Mouse (Mus musculus): ENCODE results near the gene Yif1a. TPM values are rescaled to one million over a fixed set of nuclear protein-coding genes. Genes with fewer than 3 reads are reported as not detected.

Yif1a gene
- polyA plus RNA-seq, 1 experiment from 2014 or later = 101 TPM

GRCm38 (mm10) chr19:5051515-5051914 lies 36.8 kb upstream of the Yif1a start:
- peaks cover 37% of the 10 kb centered on the region for H3K4me1 ChIP-seq
- WGBS = 68% methylated on average over 3 of the region's 3 CpGs
- H3K9ac ChIP-seq = no peak overlapping the region
- ATAC-seq (replicated peaks; ENCODE audit: low FRiP score) = no peak
- no peak overlapping the region for H3K27ac ChIP-seq
- H3K4me2 ChIP-seq = peak overlapping the region; percentile 54
- H3K4me3 ChIP-seq (replicated peaks) = peak overlapping the region; percentile 37
- peaks cover 43% of the 10 kb centered on the region for H3K27me3 ChIP-seq
- H3K9me3 ChIP-seq (replicated peaks) = no peaks in the 10 kb centered on the region
- H3K36me3 ChIP-seq = peaks cover 35% of the 10 kb centered on the region

GRCm38 (mm10) chr19:5052166-5052822 lies 36.0 kb upstream of the Yif1a start:
- Histone ChIP-seq H3K4me2 (peak overlapping the region; percentile 54), H3K4me3 (replicated peaks) (peak overlapping the region; percentile 37), H3K27ac (0 out of 2 replicates have a peak overlapping the region, but pooled peaks have one; percentile 45), H3K36me3 (peaks cover 27% of the 10 kb centered on the region), H3K4me1 (peaks cover 44% of the 10 kb centered on the region), H3K27me3 (peaks cover 43% of the 10 kb centered on the region), H3K9ac (no peak overlapping the region), H3K9me3 (replicated peaks) (no peaks in the 10 kb centered on the region)
- no peak for ATAC-seq (replicated peaks; ENCODE audit: low FRiP score)
- 23% methylated on average over 25 of the region's 25 CpGs for WGBS

- ATAC-seq (replicated peaks; ENCODE audit: low FRiP score) = no peak
- Histone ChIP-seq H3K27me3 (peaks cover 43% of the 10 kb centered on the region), H3K9ac (no peak overlapping the region), H3K4me3 (replicated peaks) (no peak overlapping the region), H3K4me1 (peaks cover 47% of the 10 kb centered on the region), H3K4me2 (peak overlapping the region; percentile 54; the same call in 1 of the 2 replicates), H3K9me3 (replicated peaks) (no peaks in the 10 kb centered on the region), H3K27ac (no peak overlapping the region), H3K36me3 (peaks cover 21% of the 10 kb centered on the region)
- WGBS = 63% methylated on average over 17 of the region's 17 CpGs
Observed at GRCm38 (mm10) chr19:5052853-5053252, 35.5 kb upstream of the Yif1a start.

GRCm38 (mm10) chr19:5053909-5054308 lies 34.4 kb upstream of the Yif1a start:
- no peak overlapping the region for H3K4me2 ChIP-seq
- peaks cover 43% of the 10 kb centered on the region for H3K27me3 ChIP-seq
- peaks cover 57% of the 10 kb centered on the region for H3K4me1 ChIP-seq
- no peak overlapping the region for H3K9ac ChIP-seq
- no peak overlapping the region for H3K27ac ChIP-seq
- H3K9me3 ChIP-seq (replicated peaks) = no peaks in the 10 kb centered on the region
- peaks cover 11% of the 10 kb centered on the region for H3K36me3 ChIP-seq
- 21% methylated on average over 9 of the region's 9 CpGs for WGBS
- ATAC-seq (replicated peaks; ENCODE audit: low FRiP score) = no peak
- no peak overlapping the region for H3K4me3 ChIP-seq (replicated peaks)

GRCm38 (mm10) chr19:5056251-5056650 lies 32.1 kb upstream of the Yif1a start:
- Histone ChIP-seq H3K27ac (0 out of 2 replicates have a peak overlapping the region, but pooled peaks have one; percentile 37), H3K4me1 (peaks cover 65% of the 10 kb centered on the region), H3K36me3 (no peaks in the 10 kb centered on the region), H3K9ac (no peak overlapping the region), H3K9me3 (replicated peaks) (no peaks in the 10 kb centered on the region), H3K27me3 (peaks cover 37% of the 10 kb centered on the region), H3K4me3 (replicated peaks) (0 out of 2 replicates have a peak overlapping the region, but pooled peaks have one; percentile 1), H3K4me2 (no peak overlapping the region)
- ATAC-seq (replicated peaks; ENCODE audit: low FRiP score) = no peak
- WGBS = 10% methylated on average over 6 of the region's 6 CpGs

- H3K4me1 ChIP-seq = peaks cover 51% of the 10 kb centered on the region
- H3K36me3 ChIP-seq = no peaks in the 10 kb centered on the region
- peaks cover 18% of the 10 kb centered on the region for H3K27me3 ChIP-seq
- ATAC-seq (replicated peaks; ENCODE audit: low FRiP score) = no peak
- H3K9me3 ChIP-seq (replicated peaks) = no peaks in the 10 kb centered on the region
- H3K27ac ChIP-seq = peak overlapping the region; percentile 82
- H3K4me3 ChIP-seq (replicated peaks) = no peak overlapping the region
- H3K9ac ChIP-seq = no peak overlapping the region
- H3K4me2 ChIP-seq = peak overlapping the region; percentile 27; the same call in 1 of the 2 replicates
- WGBS = 24% methylated on average over 16 of the region's 16 CpGs
Observed at GRCm38 (mm10) chr19:5057876-5058775, 30.2 kb upstream of the Yif1a start.

GRCm38 (mm10) chr19:5058801-5059771 lies 29.3 kb upstream of the Yif1a start:
- peak; percentile 41 for ATAC-seq (replicated peaks; ENCODE audit: low FRiP score)
- Histone ChIP-seq H3K27ac (peak overlapping the region; percentile 82), H3K9ac (no peak overlapping the region), H3K27me3 (0 out of 2 replicates have a peak, but pooled peaks cover 8% of the 10 kb centered on the region), H3K4me2 (peak overlapping the region; percentile 27), H3K9me3 (replicated peaks) (no peaks in the 10 kb centered on the region), H3K4me3 (replicated peaks) (no peak overlapping the region), H3K36me3 (no peaks in the 10 kb centered on the region), H3K4me1 (peaks cover 51% of the 10 kb centered on the region)
- WGBS = 8% methylated on average over 10 of the region's 10 CpGs

GRCm38 (mm10) chr19:5060365-5061330 lies 27.7 kb upstream of the Yif1a start:
- Histone ChIP-seq H3K4me3 (replicated peaks) (no peak overlapping the region), H3K4me2 (0 out of 2 replicates have a peak overlapping the region, but pooled peaks have one; percentile 9), H3K4me1 (peaks cover 63% of the 10 kb centered on the region), H3K9me3 (replicated peaks) (no peaks in the 10 kb centered on the region), H3K27ac (peak overlapping the region; percentile 82), H3K36me3 (no peaks in the 10 kb centered on the region), H3K9ac (no peak overlapping the region), H3K27me3 (no peaks in the 10 kb centered on the region)
- no peak for ATAC-seq (replicated peaks; ENCODE audit: low FRiP score)
- 35% methylated on average over 5 of the region's 5 CpGs for WGBS

- WGBS = 89% methylated on average over 5 of the region's 5 CpGs
- H3K4me3 ChIP-seq (replicated peaks) = no peak overlapping the region
- no peak overlapping the region for H3K27ac ChIP-seq
- no peaks in the 10 kb centered on the region for H3K9me3 ChIP-seq (replicated peaks)
- H3K27me3 ChIP-seq = peaks cover 3% of the 10 kb centered on the region
- ATAC-seq (replicated peaks; ENCODE audit: low FRiP score) = no peak
- H3K9ac ChIP-seq = no peak overlapping the region
- no peaks in the 10 kb centered on the region for H3K36me3 ChIP-seq
- H3K4me2 ChIP-seq = no peak overlapping the region
- H3K4me1 ChIP-seq = peaks cover 57% of the 10 kb centered on the region
Observed at GRCm38 (mm10) chr19:5062041-5062440, 26.3 kb upstream of the Yif1a start.

GRCm38 (mm10) chr19:5062446-5062845 lies 25.9 kb upstream of the Yif1a start:
- no peaks in the 10 kb centered on the region for H3K36me3 ChIP-seq
- no peaks in the 10 kb centered on the region for H3K9me3 ChIP-seq (replicated peaks)
- 65% methylated on average over 6 of the region's 6 CpGs for WGBS
- no peak overlapping the region for H3K4me3 ChIP-seq (replicated peaks)
- H3K27me3 ChIP-seq = peaks cover 8% of the 10 kb centered on the region
- peaks cover 60% of the 10 kb centered on the region for H3K4me1 ChIP-seq
- H3K9ac ChIP-seq = no peak overlapping the region
- H3K27ac ChIP-seq = no peak overlapping the region
- H3K4me2 ChIP-seq = no peak overlapping the region
- ATAC-seq (replicated peaks; ENCODE audit: low FRiP score) = no peak

Data from kidney, embryonic 15.5 days (tissue).